30 mouse cellular contexts compared by ENCODE assay signal in genomic region chr7:144205837-144206236, GRCm38 (mm10).
A peak's percentile ranks its signal among the peaks of the same experiment; 100 is the strongest.
DNase-seq lines count a peak whose midpoint lies in the region; ATAC-seq and TF ChIP-seq lines count a peak whose summit lies in the region.
"Had no signal": no experiment of that assay in that cellular context is flagged by ENCODE, and none has a peak within 500 bp of the region (broad histone marks: within the 10 kb centered on the region; RNA-seq: fewer than 3 reads in every experiment).

No protein-coding gene starts in this region.

- WGBS in kidney, adult 2 months: 50% methylated on average over 3 of the region's 3 CpGs
- WGBS in kidney, embryonic 16.5 days: 89% methylated on average over 3 of the region's 3 CpGs

- H3K4me3 ChIP-seq in kidney, adult 2 months (ENCODE audit: insufficient read depth, low read depth, low read length): no peak overlapping the region
- H3K4me3 ChIP-seq in kidney, embryonic 16.5 days (ENCODE audit: low read length): no peak overlapping the region
- H3K4me3 ChIP-seq: forebrain, embryonic 13.5 days; heart, embryonic 10.5 days; heart, embryonic 15.5 days; intestine, embryonic 15.5 days; kidney, embryonic 15.5 days; layer of hippocampus, adult 2 months; midbrain, embryonic 13.5 days; neural tube, embryonic 13.5 days; stomach, embryonic 15.5 days had no signal

- H3K27ac ChIP-seq in kidney, adult 2 months (ENCODE audit: insufficient read depth, low read depth, low read length): no peak overlapping the region
- no peak overlapping the region for H3K27ac ChIP-seq in kidney, embryonic 16.5 days (ENCODE audit: low read length)
- H3K27ac ChIP-seq: forebrain, embryonic 13.5 days; heart, embryonic 10.5 days; heart, embryonic 15.5 days; hindbrain, postnatal 0 days; intestine, embryonic 15.5 days; kidney, embryonic 15.5 days; layer of hippocampus, adult 2 months; liver, embryonic 14.5 days; macrophage; midbrain, embryonic 13.5 days; neural tube, embryonic 13.5 days; stomach, embryonic 15.5 days had no signal

- H3K9me3 ChIP-seq in kidney, embryonic 16.5 days (ENCODE audit: low read length): no peaks in the 10 kb centered on the region
- H3K9me3 ChIP-seq: forebrain, embryonic 13.5 days; heart, embryonic 10.5 days; heart, embryonic 15.5 days; intestine, embryonic 15.5 days; kidney, embryonic 15.5 days; midbrain, embryonic 13.5 days; neural tube, embryonic 13.5 days; stomach, embryonic 15.5 days had no signal

- TF ChIP-seq CTCF in kidney, adult 2 months (conservative IDR thresholded peaks at IDR 0.05; ENCODE audit: insufficient read depth, insufficient read length, low read depth, low read length): no peak

- DNase-seq in kidney, adult 2 months: peak; percentile 30
- DNase-seq in left cerebral cortex, adult 18-20 months (ENCODE audit: low spot score in 2 of 2): peak; percentile 53 to 68
- DNase-seq in left cerebral cortex, postnatal 4 days: no peak
- peak; percentile 54 for DNase-seq in right cerebral cortex, postnatal 25 days
- DNase-seq in right cerebral cortex, postnatal 10 days (ENCODE audit: low spot score in 2 of 2): no peak
- DNase-seq in telencephalon, adult 2 months (ENCODE audit: low read depth, low spot score): peak; percentile 62
- DNase-seq: adrenal gland, postnatal 10 days; cerebellum, adult 11 months; cerebellum, adult 9-10 months; cerebellum, postnatal 36 days; gastrocnemius, postnatal 25 days; heart, adult 11 months; liver; lung, adult 2 months; lung, postnatal 10 days; thymus, postnatal 14 days had no signal

- no peak for TF ChIP-seq POLR2A in kidney, adult 2 months (IDR thresholded peaks at IDR 0.05; ENCODE audit: low read depth, low read length)

- no peaks in the 10 kb centered on the region for H3K27me3 ChIP-seq in kidney, adult 2 months (replicated peaks; ENCODE audit: control insufficient read depth, insufficient read depth, low read length)
- H3K27me3 ChIP-seq in kidney, embryonic 16.5 days (ENCODE audit: insufficient read depth, low read length): no peaks in the 10 kb centered on the region
- H3K27me3 ChIP-seq: intestine, embryonic 15.5 days; kidney, embryonic 15.5 days; midbrain, embryonic 13.5 days; Patski; stomach, embryonic 15.5 days had no signal

- no peaks in the 10 kb centered on the region for H3K36me3 ChIP-seq in kidney, adult 2 months (ENCODE audit: control insufficient read depth, insufficient read depth, low read length)
- H3K36me3 ChIP-seq in kidney, embryonic 16.5 days (ENCODE audit: insufficient read depth, low read length): no peaks in the 10 kb centered on the region
- H3K36me3 ChIP-seq: heart, embryonic 10.5 days; heart, embryonic 15.5 days; intestine, embryonic 15.5 days; kidney, embryonic 15.5 days; midbrain, embryonic 13.5 days; neural tube, embryonic 13.5 days; stomach, embryonic 15.5 days had no signal

- intact Hi-C loops in left cerebral cortex, postnatal 4 days (cut with DNase I): no loop called here

- H3K4me2 ChIP-seq in kidney, embryonic 16.5 days (replicated peaks; ENCODE audit: low read depth, low read length): no peak overlapping the region
- H3K4me2 ChIP-seq: forebrain, embryonic 13.5 days; heart, embryonic 15.5 days; intestine, embryonic 15.5 days; kidney, embryonic 15.5 days; midbrain, embryonic 13.5 days; neural tube, embryonic 13.5 days; stomach, embryonic 15.5 days had no signal

- no peak for ATAC-seq in kidney, embryonic 16.5 days (ENCODE audit: low FRiP score, low TSS enrichment)
- ATAC-seq: forebrain, embryonic 13.5 days; hindbrain, postnatal 0 days; intestine, embryonic 15.5 days; midbrain, embryonic 13.5 days; Patski had no signal

- no peak overlapping the region for H3K9ac ChIP-seq in kidney, embryonic 16.5 days (replicated peaks; ENCODE audit: low read length)
- H3K9ac ChIP-seq: forebrain, embryonic 13.5 days; heart, embryonic 15.5 days; intestine, embryonic 15.5 days; kidney, embryonic 15.5 days; liver, embryonic 14.5 days; midbrain, embryonic 13.5 days; neural tube, embryonic 13.5 days; stomach, embryonic 15.5 days had no signal

- H3K4me1 ChIP-seq in kidney, adult 2 months (ENCODE audit: control insufficient read depth, insufficient read depth, low read length): no peaks in the 10 kb centered on the region
- no peaks in the 10 kb centered on the region for H3K4me1 ChIP-seq in kidney, embryonic 16.5 days (ENCODE audit: insufficient read depth, low read length)
- H3K4me1 ChIP-seq: forebrain, embryonic 13.5 days; intestine, embryonic 15.5 days had no signal

Comparison
In these comparisons a context has a peak if more than half of its experiments do, and no peak if none do; other contexts are left out.
1. DNase-seq: peak in kidney, adult 2 months (single experiment), left cerebral cortex, adult 18-20 months (2 of 2), right cerebral cortex, postnatal 25 days (single experiment) and telencephalon, adult 2 months (single experiment); none in left cerebral cortex, postnatal 4 days (single experiment) and right cerebral cortex, postnatal 10 days (0 of 2).